In genomic region chr6:120037636-120038365, GRCm38 (mm10) we compare ENCODE assay signal across 8 mouse cellular contexts. TPM values are rescaled to one million over a fixed set of nuclear protein-coding genes. Genes with fewer than 3 reads are reported as not detected.
DNase-seq lines count a peak whose midpoint lies in the region; ATAC-seq and TF ChIP-seq lines count a peak whose summit lies in the region.

No protein-coding gene starts in this region.

- TF ChIP-seq POLR2A in testis, adult 2 months (IDR thresholded peaks at IDR 0.05; ENCODE audit: control insufficient read depth, low read depth, low read length), result no peak

- H3K27me3 ChIP-seq in erythroblast, embryonic 14.5 days (ENCODE audit: control insufficient read depth), result no peaks in the 10 kb centered on the region; the same call in 1 of the 2 replicates
- no peaks in the 10 kb centered on the region for H3K27me3 ChIP-seq in heart, embryonic 14.5 days (ENCODE audit: control insufficient read depth, insufficient read depth, low read length)
- H3K27me3 ChIP-seq in liver, embryonic 15.5 days, result no peaks in the 10 kb centered on the region
- no peaks in the 10 kb centered on the region for H3K27me3 ChIP-seq in neural tube, embryonic 14.5 days (ENCODE audit: control insufficient read depth, insufficient read depth, low read length)
- no peaks in the 10 kb centered on the region for H3K27me3 ChIP-seq in testis, adult 2 months (ENCODE audit: control insufficient read depth, insufficient read depth, low read length)

- H3K4me2 ChIP-seq in heart, embryonic 14.5 days (ENCODE audit: low read length), result peak overlapping the region; percentile 90
- peak overlapping the region; percentile 71 for H3K4me2 ChIP-seq in liver, embryonic 15.5 days
- H3K4me2 ChIP-seq in neural tube, embryonic 14.5 days (ENCODE audit: low read depth, low read length), result peak overlapping the region; percentile 98

- no peak for TF ChIP-seq CTCF in testis, adult 2 months (IDR thresholded peaks at IDR 0.05; ENCODE audit: control insufficient read depth, insufficient read depth, insufficient replicate concordance, low read depth, low read length)

- H3K4me3 ChIP-seq in erythroblast, embryonic 14.5 days (replicated peaks), result peak overlapping the region; percentile 100
- H3K4me3 ChIP-seq in heart, embryonic 14.5 days (ENCODE audit: control insufficient read depth in 1 of 2, insufficient read depth in 1 of 2, low read depth in 1 of 2, low read length in 2 of 2), result peak overlapping the region; percentile 73 to 78
- H3K4me3 ChIP-seq in liver, embryonic 15.5 days (replicated peaks), result peak overlapping the region; percentile 94
- peak overlapping the region; percentile 88 for H3K4me3 ChIP-seq in neural tube, embryonic 14.5 days (ENCODE audit: low read depth, low read length)
- peak overlapping the region; percentile 93 for H3K4me3 ChIP-seq in testis, adult 2 months (ENCODE audit: control insufficient read depth, low read depth, low read length)

- H3K9ac ChIP-seq in heart, embryonic 14.5 days (ENCODE audit: low read length), result peak overlapping the region; percentile 97
- H3K9ac ChIP-seq in liver, embryonic 15.5 days, result peak overlapping the region; percentile 98
- H3K9ac ChIP-seq in neural tube, embryonic 14.5 days (replicated peaks; ENCODE audit: low read depth, low read length), result peak overlapping the region; percentile 81

- H3K27ac ChIP-seq in heart, embryonic 14.5 days (replicated peaks in 1 of 2; ENCODE audit: control insufficient read depth in 1 of 2, insufficient read depth in 1 of 2, low read depth in 2 of 2, low read length in 2 of 2), result peak overlapping the region; percentile 97 to 99
- peak overlapping the region; percentile 100 for H3K27ac ChIP-seq in liver, embryonic 15.5 days (replicated peaks)
- peak overlapping the region; percentile 94 for H3K27ac ChIP-seq in neural tube, embryonic 14.5 days (ENCODE audit: low read depth, low read length)
- peak overlapping the region; percentile 81 for H3K27ac ChIP-seq in testis, adult 2 months (ENCODE audit: control insufficient read depth, insufficient read depth, low read depth, low read length)

- ATAC-seq in heart, embryonic 14.5 days (ENCODE audit: insufficient number of reproducible peaks, insufficient read depth, low FRiP score, low read depth), result peak; percentile 82
- ATAC-seq in liver, embryonic 15.5 days (ENCODE audit: insufficient read depth), result peak; percentile 86
- peak; percentile 69 for ATAC-seq in neural tube, embryonic 14.5 days (ENCODE audit: low read depth)

- no peaks in the 10 kb centered on the region for H3K9me3 ChIP-seq in erythroblast, embryonic 14.5 days (ENCODE audit: control insufficient read depth, low read length)
- H3K9me3 ChIP-seq in heart, embryonic 14.5 days (ENCODE audit: control insufficient read depth, low read length), result no peaks in the 10 kb centered on the region
- H3K9me3 ChIP-seq in liver, embryonic 15.5 days (replicated peaks), result no peaks in the 10 kb centered on the region
- H3K9me3 ChIP-seq in neural tube, embryonic 14.5 days (ENCODE audit: control insufficient read depth, low read length), result no peaks in the 10 kb centered on the region

- peaks cover 23% of the 10 kb centered on the region for H3K4me1 ChIP-seq in erythroblast, embryonic 14.5 days (ENCODE audit: control insufficient read depth)
- H3K4me1 ChIP-seq in heart, embryonic 14.5 days (ENCODE audit: control insufficient read depth in 2 of 2, insufficient read depth in 2 of 2, low read length in 2 of 2), result peaks cover 0 to 5% of the 10 kb centered on the region in 2 experiments; a peak in 2 of 4 replicates
- H3K4me1 ChIP-seq in liver, embryonic 15.5 days (replicated peaks), result peaks cover 18% of the 10 kb centered on the region
- H3K4me1 ChIP-seq in neural tube, embryonic 14.5 days (ENCODE audit: control insufficient read depth, insufficient read depth, low read length), result peaks cover 14% of the 10 kb centered on the region
- peaks cover 6% of the 10 kb centered on the region for H3K4me1 ChIP-seq in testis, adult 2 months (ENCODE audit: control insufficient read depth, insufficient read depth, low read length)

- DNase-seq in 3T3-L1 (ENCODE audit: low read depth, low spot score), result peak; percentile 67
- peak; percentile 61 for DNase-seq in adrenal gland, adult 8-10 months
- peak; percentile 72 to 90 for DNase-seq in kidney, postnatal 25 days

- H3K36me3 ChIP-seq in erythroblast, embryonic 14.5 days (ENCODE audit: control insufficient read depth), result peaks cover 45% of the 10 kb centered on the region
- peaks cover 13% of the 10 kb centered on the region for H3K36me3 ChIP-seq in heart, embryonic 14.5 days (ENCODE audit: control insufficient read depth, insufficient read depth, low read length)
- peaks cover 11% of the 10 kb centered on the region for H3K36me3 ChIP-seq in liver, embryonic 15.5 days (replicated peaks)
- no peaks in the 10 kb centered on the region for H3K36me3 ChIP-seq in neural tube, embryonic 14.5 days (ENCODE audit: control insufficient read depth, insufficient read depth, low read length)
- peaks cover 1% of the 10 kb centered on the region; the same call in 1 of the 2 replicates for H3K36me3 ChIP-seq in testis, adult 2 months (ENCODE audit: control insufficient read depth, insufficient read depth, low read length)

- under 1% methylated on average over 73 of the region's 85 CpGs for WGBS in heart, embryonic 14.5 days
- WGBS in liver, embryonic 15.5 days (ENCODE audit: insufficient replicate concordance), result under 1% methylated on average over 65 of the region's 85 CpGs
- WGBS in neural tube, embryonic 14.5 days, result under 1% methylated on average over 55 of the region's 85 CpGs

RNA-seq across cellular contexts. Expression of gene Wnk1, which starts 0.7 kb away (rescaled TPM):
- 100 to 1,000 TPM; 160 to 245 (median 208) TPM for total RNA-seq in adrenal gland, adult 8-10 months (2022)
- polyA plus RNA-seq in erythroblast, embryonic 14.5 days (2012), result 3.1 and 4.3 TPM in 2 replicates
- 86.0 and 94.9 TPM in 2 replicates for polyA plus RNA-seq in heart, embryonic 14.5 days (2014; fragmentation: Nextera tagmentation; extraction: Ambion mirVana)
- polyA plus RNA-seq in liver, embryonic 15.5 days (2015; fragmentation: Nextera tagmentation; extraction: Ambion mirVana), result 27.0 and 28.6 TPM in 2 replicates
- polyA plus RNA-seq in neural tube, embryonic 14.5 days (2014; fragmentation: Nextera tagmentation; extraction: Ambion mirVana), result 64.1 and 71.8 TPM in 2 replicates
- polyA plus RNA-seq in testis, adult 2 months (2012; rRNA removed), result 130 and 137 TPM in 2 replicates

RNA-seq across cellular contexts. Expression of gene Ninj2, which starts 55.3 kb away (rescaled TPM):
- total RNA-seq in adrenal gland, adult 8-10 months (2022), result not detected
- not detected in 2 replicates for polyA plus RNA-seq in erythroblast, embryonic 14.5 days (2012)
- polyA plus RNA-seq in heart, embryonic 14.5 days (2014; fragmentation: Nextera tagmentation; extraction: Ambion mirVana), result not detected in 2 replicates
- 0.10 TPM in 1 of 2 replicates, not detected in the other for polyA plus RNA-seq in liver, embryonic 15.5 days (2015; fragmentation: Nextera tagmentation; extraction: Ambion mirVana)
- not detected in 2 replicates for polyA plus RNA-seq in neural tube, embryonic 14.5 days (2014; fragmentation: Nextera tagmentation; extraction: Ambion mirVana)
- 0.17 TPM in 1 of 2 replicates, not detected in the other for polyA plus RNA-seq in testis, adult 2 months (2012; rRNA removed)

Comparison
In these comparisons a context has a peak if more than half of its experiments do, and no peak if none do; other contexts are left out.
1. Peak in every context shown above with its lines: DNase-seq, ATAC-seq, H3K4me3 ChIP-seq and H3K27ac ChIP-seq.